Mouse (Mus musculus): ENCODE measurements around the gene Ankrd33b. TPM values are rescaled to one million over a fixed set of nuclear protein-coding genes. Genes with fewer than 3 reads are reported as not detected.

The Ankrd33b gene
- 10 to 100 TPM; 45.8 to 52.8 TPM for total RNA-seq (2021)

- peak; percentile 50 to 59 for DNase-seq (ENCODE audit: extremely low spot score in 1 of 2, low spot score in 1 of 2)
Observed at GRCm38 (mm10) chr15:31367481-31368200, at the start of gene Ankrd33b. TSS of gene Ankrd33b (minus strand) at chr15:31367726.

DNA sequence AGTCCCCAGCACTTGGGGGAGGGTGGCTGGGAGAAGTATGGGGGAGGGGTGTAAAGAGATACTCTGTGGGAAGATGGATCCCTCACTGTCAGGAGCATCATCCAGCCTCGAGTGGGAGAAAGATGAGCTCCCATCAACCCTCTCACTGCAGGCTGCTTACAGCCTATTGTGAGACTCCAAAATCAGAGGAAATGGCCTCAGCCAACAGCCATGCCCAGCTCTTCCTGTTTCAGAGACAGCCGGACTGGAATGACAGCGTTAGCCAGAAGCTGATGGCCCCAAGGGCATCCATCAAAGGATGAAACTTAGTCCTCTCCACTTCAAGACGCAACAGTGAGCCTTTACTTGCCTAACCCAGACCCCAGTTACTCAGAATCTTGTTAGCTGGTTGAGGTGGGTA is 47.7 kb upstream of the Ankrd33b start:
- no peak for DNase-seq (ENCODE audit: extremely low spot score in 1 of 2, low spot score in 1 of 2)

- DNase-seq (ENCODE audit: extremely low spot score in 1 of 2, low spot score in 1 of 2) = no peak
Observed at GRCm38 (mm10) chr15:31414179-31414898, 46.8 kb upstream of the Ankrd33b start.

DNA sequence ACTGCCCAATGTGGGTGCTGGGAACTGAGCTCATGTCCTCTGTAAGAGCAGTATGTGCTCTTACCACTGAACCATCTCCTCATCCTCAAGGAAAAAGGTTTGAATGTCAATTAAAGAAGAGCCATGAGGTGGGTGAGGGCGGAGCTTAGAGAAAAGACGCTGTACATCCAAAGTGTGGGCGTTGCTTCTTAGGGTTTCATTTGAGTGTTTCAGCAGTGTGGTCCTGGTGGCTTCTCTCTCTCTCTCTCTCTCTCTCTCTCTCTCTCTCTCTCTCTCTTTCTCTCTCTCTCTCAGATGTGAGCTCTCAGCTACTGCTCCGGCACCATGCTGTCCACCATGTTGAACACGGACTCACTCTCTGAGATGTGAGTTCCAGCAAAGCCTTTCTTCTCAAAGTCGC is 46.1 kb upstream of the Ankrd33b start:
- no peak for DNase-seq (ENCODE audit: extremely low spot score in 1 of 2, low spot score in 1 of 2)

DNA sequence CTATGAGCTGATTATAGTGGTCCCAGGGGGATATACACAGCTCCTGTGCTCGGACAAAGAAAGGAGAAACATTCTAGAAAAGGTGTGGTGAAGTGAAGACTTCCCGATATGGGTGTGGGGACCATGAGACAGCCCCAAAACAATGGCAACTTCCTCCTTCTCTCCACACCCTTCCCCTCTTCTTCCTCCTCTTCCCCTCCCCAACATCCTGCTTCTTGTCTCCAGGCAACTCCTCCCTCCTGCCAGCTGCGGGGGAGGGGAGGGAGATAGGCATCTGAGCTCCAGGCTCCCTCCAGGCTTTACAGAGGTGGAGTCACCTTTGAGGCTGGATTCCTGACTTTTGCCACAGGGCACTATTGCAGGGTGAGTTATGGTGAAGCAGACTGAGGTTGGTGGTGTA is 45.4 kb upstream of the Ankrd33b start:
- DNase-seq (ENCODE audit: extremely low spot score in 1 of 2, low spot score in 1 of 2) = no peak

GRCm38 (mm10) chr15:31412436-31412835 is 44.9 kb upstream of the Ankrd33b start:
- DNase-seq (ENCODE audit: extremely low spot score in 1 of 2, low spot score in 1 of 2) = no peak

DNA sequence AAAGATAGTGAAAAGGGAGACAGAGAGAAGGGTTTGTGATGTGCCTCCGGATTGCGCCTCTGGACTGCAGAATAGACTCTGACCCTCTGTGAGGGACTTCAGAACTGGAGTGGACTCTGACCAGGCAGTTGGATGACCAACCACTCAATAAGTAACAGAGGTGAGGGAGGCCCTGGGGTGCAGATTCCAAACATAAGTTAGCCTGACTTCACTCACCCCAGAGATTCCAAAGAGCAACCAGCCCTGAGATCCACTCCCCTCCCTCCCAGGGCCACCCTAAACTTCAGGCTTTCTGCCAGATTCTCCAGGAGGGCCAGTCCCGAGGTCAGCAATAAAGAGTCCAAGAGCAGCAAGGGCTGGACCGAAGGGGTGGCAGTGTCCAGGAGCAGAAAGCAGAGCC is 40.0 kb upstream of the Ankrd33b start:
- DNase-seq (ENCODE audit: extremely low spot score in 1 of 2, low spot score in 1 of 2) = no peak

GRCm38 (mm10) chr15:31406881-31407280 is 39.4 kb upstream of the Ankrd33b start:
- DNase-seq (ENCODE audit: extremely low spot score in 1 of 2, low spot score in 1 of 2) = no peak

GRCm38 (mm10) chr15:31404346-31404745 is 36.8 kb upstream of the Ankrd33b start:
- DNase-seq (ENCODE audit: extremely low spot score in 1 of 2, low spot score in 1 of 2) = no peak

GRCm38 (mm10) chr15:31402200-31402892 is 34.8 kb upstream of the Ankrd33b start:
- DNase-seq (ENCODE audit: extremely low spot score in 1 of 2, low spot score in 1 of 2) = no peak

- no peak for DNase-seq (ENCODE audit: extremely low spot score in 1 of 2, low spot score in 1 of 2)
Observed at GRCm38 (mm10) chr15:31400974-31401373, 33.4 kb upstream of the Ankrd33b start.

DNA sequence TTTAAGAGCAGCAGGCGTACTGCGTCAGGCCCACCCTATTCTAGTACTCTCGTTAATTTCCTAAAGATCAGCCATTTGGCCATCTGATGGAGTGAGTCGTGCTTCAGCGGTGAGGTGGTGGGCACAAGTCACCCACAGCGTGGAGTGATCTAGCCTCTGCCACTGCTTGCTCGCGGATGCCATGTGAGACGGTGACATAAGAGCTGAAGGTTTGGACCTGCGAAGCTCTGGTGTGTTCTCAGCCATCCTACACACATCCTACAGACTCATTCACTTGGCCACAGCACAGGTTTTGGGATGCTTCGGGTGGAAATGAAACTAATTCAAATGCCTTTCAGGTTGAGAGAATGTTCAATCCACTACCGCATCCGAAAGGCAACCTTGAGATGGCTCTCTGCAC is 31.2 kb upstream of the Ankrd33b start:
- no peak for DNase-seq (ENCODE audit: extremely low spot score in 1 of 2, low spot score in 1 of 2)

DNA sequence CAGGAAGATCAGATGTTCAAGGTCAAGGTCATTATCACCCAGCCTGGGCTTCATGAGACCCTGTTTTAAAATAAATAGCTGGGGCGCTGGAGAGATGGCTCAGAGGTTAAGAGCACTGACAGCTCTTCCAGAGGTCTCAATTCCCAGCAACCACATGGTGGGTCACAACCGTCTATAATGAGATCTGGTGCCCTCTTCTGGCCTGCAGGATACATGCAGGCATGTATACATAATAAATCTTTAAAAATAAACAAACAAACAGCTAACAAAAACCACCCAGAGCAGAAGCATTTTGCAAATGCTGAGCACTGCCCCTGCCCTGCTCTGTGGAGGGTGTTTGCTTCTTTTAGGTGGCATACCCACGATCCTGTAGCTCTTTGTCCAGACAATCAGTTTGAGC is 29.9 kb upstream of the Ankrd33b start:
- no peak for DNase-seq (ENCODE audit: extremely low spot score in 1 of 2, low spot score in 1 of 2)

DNA sequence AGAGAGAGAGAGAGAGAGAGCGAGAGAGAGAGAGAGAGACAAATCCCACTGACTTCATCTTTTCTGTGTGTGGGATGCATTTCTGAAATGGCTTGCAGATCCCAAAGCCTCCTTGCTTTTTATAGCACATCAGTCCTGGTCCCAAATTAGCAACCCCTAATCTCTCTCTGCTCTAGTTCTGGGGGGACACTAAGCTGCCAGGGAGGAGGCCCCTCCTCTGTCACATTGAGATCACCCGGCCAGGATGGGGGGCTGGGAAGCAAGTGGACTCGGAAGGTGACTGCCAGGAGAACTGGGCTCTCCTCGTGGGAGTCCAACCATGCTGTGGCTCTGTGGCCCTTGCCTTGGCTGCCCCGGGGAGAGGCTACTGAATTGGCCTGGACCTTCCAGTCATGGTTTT is 29.2 kb upstream of the Ankrd33b start:
- DNase-seq (ENCODE audit: extremely low spot score in 1 of 2, low spot score in 1 of 2) = no peak

DNA sequence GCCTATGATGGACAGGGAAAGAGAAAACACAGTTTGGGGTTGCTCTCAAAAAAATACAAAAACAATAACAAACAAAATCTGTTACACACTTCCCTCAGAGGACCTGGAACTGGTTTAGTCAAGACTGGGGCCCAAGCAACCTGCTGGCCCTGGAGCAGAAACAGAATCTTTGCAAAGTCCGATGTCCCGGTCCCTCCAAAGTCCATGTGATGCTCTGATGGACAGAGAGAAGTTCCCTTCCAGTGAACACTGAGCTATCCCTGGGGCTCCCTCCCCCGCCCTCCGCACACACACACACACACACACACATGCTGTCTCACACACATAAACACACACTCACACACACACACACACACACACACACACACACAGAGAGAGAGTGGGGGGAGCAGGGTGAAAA is 28.5 kb upstream of the Ankrd33b start:
- DNase-seq (ENCODE audit: extremely low spot score in 1 of 2, low spot score in 1 of 2) = no peak

GRCm38 (mm10) chr15:31393402-31393801 is 25.9 kb upstream of the Ankrd33b start:
- DNase-seq (ENCODE audit: extremely low spot score in 1 of 2, low spot score in 1 of 2) = no peak

GRCm38 (mm10) chr15:31392705-31393104 is 25.2 kb upstream of the Ankrd33b start:
- DNase-seq (ENCODE audit: extremely low spot score in 1 of 2, low spot score in 1 of 2) = no peak

DNA sequence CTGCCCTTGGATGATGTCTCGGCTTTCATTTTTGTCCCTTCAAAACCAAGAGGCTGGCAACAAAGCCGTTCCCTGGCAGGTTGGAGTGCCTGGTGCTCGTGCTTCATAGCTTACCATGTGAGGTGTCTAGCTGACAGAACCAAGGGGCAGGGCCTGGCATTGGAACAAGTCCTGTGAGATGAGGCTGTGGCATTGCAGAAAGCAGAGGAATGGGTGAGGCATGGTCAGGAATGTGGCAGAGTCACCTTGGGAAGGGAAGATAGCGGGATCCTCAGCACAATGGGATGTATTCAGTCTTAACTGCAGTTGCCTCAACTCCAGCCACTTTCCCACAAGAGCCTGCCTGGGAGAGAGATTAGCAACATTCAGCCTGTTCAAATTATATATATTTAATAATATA is 24.6 kb upstream of the Ankrd33b start:
- DNase-seq (ENCODE audit: extremely low spot score in 1 of 2, low spot score in 1 of 2) = no peak

GRCm38 (mm10) chr15:31381936-31382468 is 14.5 kb upstream of the Ankrd33b start:
- DNase-seq (ENCODE audit: extremely low spot score in 1 of 2, low spot score in 1 of 2) = no peak

DNA sequence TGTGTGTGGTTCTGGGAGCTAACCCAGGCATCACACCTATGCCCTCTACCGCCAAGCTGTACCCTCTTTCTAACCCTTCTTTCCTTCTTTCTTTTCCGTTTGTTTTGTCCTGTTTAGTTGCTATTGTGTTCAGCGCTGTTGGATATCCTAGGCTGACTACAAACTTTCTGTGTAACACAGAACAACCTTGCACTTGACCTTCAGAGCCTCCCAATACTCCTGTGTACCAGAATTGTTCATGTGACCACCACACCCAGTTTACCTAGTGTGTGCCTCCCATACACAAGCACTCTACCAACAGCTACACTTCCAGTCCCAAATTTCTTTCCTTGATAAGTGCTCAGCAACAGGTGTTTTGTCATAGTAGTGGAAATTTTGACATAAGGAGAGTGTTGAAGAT is 11.9 kb upstream of the Ankrd33b start:
- no peak for DNase-seq (ENCODE audit: extremely low spot score in 1 of 2, low spot score in 1 of 2)

DNA sequence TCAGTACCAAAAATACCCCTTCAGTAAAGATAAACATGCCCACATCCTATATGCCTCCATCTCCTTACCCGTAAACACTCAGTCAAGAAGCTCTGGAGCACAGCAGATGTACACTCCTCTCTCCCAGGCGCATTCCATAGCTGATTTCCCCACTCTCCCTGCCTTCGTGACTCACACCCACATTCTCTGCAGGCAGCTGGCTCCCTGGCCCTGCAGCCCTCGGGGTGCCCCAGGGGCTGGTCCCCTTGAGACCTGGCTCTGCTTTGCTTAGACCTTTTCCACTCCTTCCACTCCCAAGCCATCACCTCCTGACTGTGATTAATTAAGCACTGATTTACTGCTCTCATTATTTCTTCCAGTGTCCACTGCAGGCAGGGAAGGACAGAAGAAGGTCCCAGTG is 7.7 kb upstream of the Ankrd33b start:
- DNase-seq (ENCODE audit: extremely low spot score in 1 of 2, low spot score in 1 of 2) = no peak

All from layer of hippocampus, postnatal 25 days (tissue).